Mouse (Mus musculus) heart, adult 2 months (tissue): ENCODE results near the gene Myo1d. TPM values are rescaled to one million over a fixed set of nuclear protein-coding genes. Genes with fewer than 3 reads are reported as not detected.

ENCODE experiments used
- DNase-seq, 2 experiments: peaks; one replicate each; pipeline ENCODE4 v3.0.0; 2021
- H3K27ac ChIP-seq: fragments of 200-600 bp; 2 replicates; pipeline ENCODE4 v1.8.1; 2022
- H3K27me3 ChIP-seq: fragments of 200-500 bp; 2 replicates; pipeline ENCODE4 v1.6.1; 2012; ENCODE audit warnings: mild to moderate bottlenecking, low read length, inconsistent platforms, mixed read lengths; ENCODE audit not compliant: control insufficient read depth, insufficient read depth
- H3K36me3 ChIP-seq: fragments of 200-500 bp; 2 replicates; pipeline ENCODE4 v1.6.1; 2012; ENCODE audit warnings: low read length, inconsistent platforms; ENCODE audit not compliant: control insufficient read depth, insufficient read depth
- H3K4me1 ChIP-seq: fragments of 200-500 bp; 2 replicates; pipeline ENCODE4 v1.6.1; 2011; ENCODE audit warnings: low read length; ENCODE audit not compliant: control insufficient read depth, insufficient read depth
- H3K4me3 ChIP-seq: fragments of 200-600 bp; 2 replicates; pipeline ENCODE4 v1.8.1; 2022
- H3K79me2 ChIP-seq: fragments of 200-500 bp; replicated peaks from 2 replicates; pipeline ENCODE4 v1.6.1; 2012; ENCODE audit warnings: mild to moderate bottlenecking, inconsistent platforms, low read length, moderate library complexity, mixed read lengths; ENCODE audit not compliant: control insufficient read depth, insufficient read depth
- H3K9ac ChIP-seq: fragments of 200-500 bp; 2 replicates; pipeline ENCODE4 v1.6.1; 2012; ENCODE audit warnings: low read depth, mild to moderate bottlenecking, control low read depth, inconsistent platforms, low read length, mixed read lengths
- CTCF ChIP-seq: fragments of 200-600 bp; IDR thresholded peaks from 2 replicates; pipeline ENCODE4 v1.8.1; 2022; ENCODE audit warnings: antibody characterized with exemption, mild to moderate bottlenecking, moderate library complexity
- EP300 ChIP-seq: fragments of 200-500 bp; IDR thresholded peaks from 2 replicates; pipeline ENCODE4 v1.6.1; 2011; ENCODE audit warnings: low read depth, low read length, control low read depth; ENCODE audit not compliant: insufficient read depth
- POLR2A ChIP-seq: fragments of 200-500 bp; IDR thresholded peaks from 2 replicates; pipeline ENCODE4 v1.6.1; 2011; ENCODE audit warnings: mild to moderate bottlenecking, low read depth, low read length, control low read depth; ENCODE audit not compliant: insufficient read depth
- WGBS: fragments of 180-500 bp; shearing (Covaris S2); methylation state at CpG from one replicate; pipeline ENCODE4 v1.1.7; 2018; 5-methylcytosine and 5-hydroxymethylcytosine counted together
- intact Hi-C: fragments of 180-260 bp; cut with DNase I; formaldehyde crosslinking; loops from one replicate; pipeline ENCODE4 v1.15.1; 2025
- polyA plus RNA-seq: library from polyadenylated mRNA; depleted of rRNA; stranded (reverse); fragments of >200 nt; gene quantifications from 2 replicates; pipeline ENCODE4 v1.2.3, GENCODE M21; 2012
- total RNA-seq, 2 experiments: library from RNA; stranded (reverse); gene quantifications; 2 replicates each; pipeline ENCODE4 v1.2.3; 2021

Gene Myo1d
- total and polyA plus RNA-seq, 3 experiments = 8.2 to 10.0 (median 9.3) TPM

GRCm38 (mm10) chr11:80724701-80725100 lies 55.1 kb downstream of the Myo1d start:
- TF ChIP-seq CTCF (peak; percentile 54), EP300 (no peak)
- H3K9ac ChIP-seq = no peak overlapping the region
- H3K27ac ChIP-seq = peak overlapping the region; percentile 42
- intact Hi-C loops = no loop called here
- no peaks in the 10 kb centered on the region for H3K27me3 ChIP-seq
- DNase-seq = no peak
- H3K79me2 ChIP-seq = no peaks in the 10 kb centered on the region
- H3K4me3 ChIP-seq = no peak overlapping the region
- WGBS = 71% methylated on average over 12 of the region's 12 CpGs
- peaks cover 4% of the 10 kb centered on the region for H3K4me1 ChIP-seq
- H3K36me3 ChIP-seq = peaks cover 3% of the 10 kb centered on the region

- no peaks in the 10 kb centered on the region for H3K27me3 ChIP-seq
- no peak overlapping the region; the same call in 1 of the 2 replicates for H3K4me3 ChIP-seq
- intact Hi-C loops = no loop called here
- H3K9ac ChIP-seq = no peak overlapping the region
- no peaks in the 10 kb centered on the region for H3K79me2 ChIP-seq
- peaks cover 8% of the 10 kb centered on the region for H3K36me3 ChIP-seq
- WGBS = 73% methylated on average over 9 of the region's 9 CpGs
- peak overlapping the region; percentile 42 for H3K27ac ChIP-seq
- DNase-seq = no peak
- TF ChIP-seq POLR2A = no peak
- TF ChIP-seq CTCF = no peak
- TF ChIP-seq EP300 = no peak
- H3K4me1 ChIP-seq = peaks cover 5% of the 10 kb centered on the region
These were observed 56.3 kb downstream of the Myo1d start for GRCm38 (mm10) chr11:80723406-80724047.

DNA sequence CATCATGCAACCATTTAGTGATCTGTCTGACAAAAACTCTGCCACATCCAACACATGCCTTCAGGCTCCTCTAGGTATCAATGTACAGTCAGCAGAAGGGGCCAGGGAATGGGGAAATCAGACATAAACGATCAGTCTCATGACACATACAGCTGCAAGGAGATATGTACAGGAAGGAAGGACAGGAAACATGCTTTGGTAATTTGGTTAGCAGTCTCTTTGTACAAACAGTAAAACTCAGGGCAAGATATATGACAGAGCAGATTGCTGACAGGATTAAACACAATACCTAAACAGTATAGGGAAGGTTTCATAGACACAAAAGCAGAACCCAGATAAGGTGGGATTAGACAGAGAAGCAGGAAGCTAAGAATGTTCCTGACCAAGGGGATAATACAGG lies 60.8 kb downstream of the Myo1d start:
- no peaks in the 10 kb centered on the region for H3K79me2 ChIP-seq
- H3K9ac ChIP-seq = no peak overlapping the region
- no peaks in the 10 kb centered on the region for H3K27me3 ChIP-seq
- H3K4me1 ChIP-seq = peaks cover 14% of the 10 kb centered on the region
- H3K4me3 ChIP-seq = no peak overlapping the region
- DNase-seq = no peak
- intact Hi-C loops = loop anchor here (5.0 kb wide), 1 partner anchor 58 kb away; no protein-coding TSS in a partner anchor
- H3K27ac ChIP-seq = peak overlapping the region; percentile 8; the same call in 1 of the 2 replicates
- WGBS = 19% methylated on average over 1 of the region's 1 CpGs
- TF ChIP-seq POLR2A = no peak
- TF ChIP-seq EP300 = no peak
- no peak for TF ChIP-seq CTCF
- H3K36me3 ChIP-seq = peaks cover 18% of the 10 kb centered on the region

- no peaks in the 10 kb centered on the region for H3K79me2 ChIP-seq
- TF ChIP-seq CTCF (no peak), POLR2A (no peak), EP300 (no peak)
- intact Hi-C loops = loop anchor here (5.0 kb wide), 1 partner anchor 59 kb away; no protein-coding TSS in a partner anchor
- no peak overlapping the region for H3K9ac ChIP-seq
- no peak for DNase-seq
- peak overlapping the region; percentile 43 for H3K27ac ChIP-seq
- no peaks in the 10 kb centered on the region for H3K27me3 ChIP-seq
- H3K4me1 ChIP-seq = peaks cover 17% of the 10 kb centered on the region
- H3K4me3 ChIP-seq = no peak overlapping the region
- H3K36me3 ChIP-seq = peaks cover 21% of the 10 kb centered on the region
These were observed 61.8 kb downstream of the Myo1d start for GRCm38 (mm10) chr11:80718036-80718435.

- Histone ChIP-seq H3K36me3 (peaks cover 28% of the 10 kb centered on the region), H3K9ac (no peak overlapping the region), H3K79me2 (no peaks in the 10 kb centered on the region), H3K4me3 (no peak overlapping the region; the same call in 1 of the 2 replicates), H3K4me1 (peaks cover 22% of the 10 kb centered on the region), H3K27me3 (no peaks in the 10 kb centered on the region), H3K27ac (peak overlapping the region; percentile 90)
- peak in 1 of 2 experiments; percentile 61 for DNase-seq
- 44% methylated on average over 2 of the region's 2 CpGs for WGBS
- TF ChIP-seq CTCF (no peak), EP300 (peak; percentile 98), POLR2A (peak; percentile 53; the same call in 1 of the 2 replicates)
- intact Hi-C loops = loop anchor here (5.0 kb wide), 1 partner anchor 62 kb away; no protein-coding TSS in a partner anchor
These were observed 64.7 kb downstream of the Myo1d start for GRCm38 (mm10) chr11:80715115-80715514.

DNA sequence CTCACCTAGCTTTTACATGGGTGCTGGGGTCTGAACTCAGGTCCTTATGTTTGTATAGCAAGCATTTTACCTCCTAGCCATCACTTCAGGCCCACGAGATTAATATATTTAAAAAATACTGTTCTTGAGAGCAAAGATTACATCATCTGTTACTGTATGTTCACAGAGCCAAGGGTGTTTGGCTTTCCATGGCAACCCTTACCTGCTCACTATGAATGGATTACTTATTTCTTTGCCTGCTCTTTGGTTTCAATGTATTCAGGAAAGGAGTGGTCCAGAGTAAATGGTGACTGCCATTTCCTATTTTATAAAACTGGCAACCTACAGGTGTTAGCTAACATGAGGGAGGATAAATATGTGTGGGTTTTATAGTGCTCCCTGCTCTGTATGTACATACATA lies 66.1 kb downstream of the Myo1d start:
- Histone ChIP-seq H3K4me3 (no peak overlapping the region), H3K79me2 (no peaks in the 10 kb centered on the region), H3K36me3 (peaks cover 22% of the 10 kb centered on the region), H3K27ac (peak overlapping the region; percentile 90), H3K9ac (no peak overlapping the region), H3K27me3 (no peaks in the 10 kb centered on the region), H3K4me1 (peaks cover 21% of the 10 kb centered on the region)
- 67% methylated on average over 1 of the region's 1 CpGs for WGBS
- no peak for DNase-seq
- intact Hi-C loops = no loop called here
- no peak for TF ChIP-seq EP300
- TF ChIP-seq CTCF = no peak
- no peak for TF ChIP-seq POLR2A
